Mouse (Mus musculus) CD4-positive, CD25-positive, alpha-beta regulatory T cell, adult 2 months (primary cell): ENCODE data around the gene Tmem223.

ENCODE experiments used
- DNase-seq: peaks from one replicate; pipeline ENCODE4 v3.0.0-alpha.2; 2012; ENCODE audit warnings: low read depth, low spot score

The Tmem223 gene

DNA sequence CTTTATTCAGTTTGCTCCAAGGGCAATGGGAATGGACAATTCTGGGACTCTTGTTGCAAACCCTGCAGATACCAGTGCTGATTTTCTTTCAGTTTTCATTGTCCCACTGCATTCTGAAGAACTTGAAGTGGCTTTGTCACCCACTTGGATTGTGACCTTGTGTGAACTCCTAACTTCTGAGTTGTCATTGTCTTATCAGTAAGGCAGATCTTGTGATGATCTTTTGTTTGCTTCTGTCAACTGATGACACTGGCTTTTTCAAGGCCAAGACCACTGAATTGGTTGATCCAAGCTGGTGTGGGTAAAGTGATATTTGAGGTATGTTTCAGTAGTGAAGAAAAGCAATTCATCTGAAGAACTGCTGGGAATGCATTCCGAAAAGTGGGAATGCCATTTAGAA, 25.4 kb upstream of the Tmem223 start:
- DNase-seq = no peak

DNA sequence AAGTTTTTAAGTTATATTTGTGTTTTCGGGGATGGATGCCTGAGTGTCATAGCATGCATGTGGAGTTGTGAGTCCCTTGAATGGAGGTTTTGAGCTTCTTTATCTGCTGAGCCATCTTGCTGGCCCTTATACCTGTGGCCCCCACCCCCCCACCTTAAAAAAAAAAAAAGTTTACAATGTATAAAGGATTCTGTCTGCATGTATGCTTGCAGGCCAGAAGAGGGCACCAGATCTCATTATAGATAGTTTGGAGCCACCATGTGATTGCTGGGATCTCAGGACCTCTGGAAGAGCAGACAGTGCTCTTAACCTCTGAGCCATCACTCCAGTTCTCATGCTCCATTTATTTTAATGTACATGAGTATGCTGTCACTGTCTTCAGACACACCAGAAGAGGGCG, 23.4 kb upstream of the Tmem223 start:
- DNase-seq = peak; percentile 35

DNA sequence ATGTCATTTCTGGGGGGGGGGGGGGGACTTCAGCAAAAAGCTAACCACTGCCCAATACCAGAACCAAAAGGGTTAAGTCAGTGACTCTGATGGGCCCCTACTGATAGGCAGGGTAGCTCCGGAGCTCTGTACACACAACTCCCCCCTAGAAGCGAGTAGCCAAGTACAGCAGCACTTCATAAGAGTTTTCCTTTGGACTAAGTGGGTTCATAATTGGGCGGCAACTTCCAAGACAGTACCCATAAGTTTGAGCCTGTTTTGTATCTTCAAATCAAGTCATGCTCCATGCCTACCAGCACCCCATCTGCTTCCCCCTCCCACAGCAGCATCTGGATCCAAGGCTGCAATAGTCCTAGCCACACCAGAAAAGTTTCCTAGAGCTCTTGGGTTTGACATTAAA, 15.1 kb upstream of the Tmem223 start:
- no peak for DNase-seq

DNA sequence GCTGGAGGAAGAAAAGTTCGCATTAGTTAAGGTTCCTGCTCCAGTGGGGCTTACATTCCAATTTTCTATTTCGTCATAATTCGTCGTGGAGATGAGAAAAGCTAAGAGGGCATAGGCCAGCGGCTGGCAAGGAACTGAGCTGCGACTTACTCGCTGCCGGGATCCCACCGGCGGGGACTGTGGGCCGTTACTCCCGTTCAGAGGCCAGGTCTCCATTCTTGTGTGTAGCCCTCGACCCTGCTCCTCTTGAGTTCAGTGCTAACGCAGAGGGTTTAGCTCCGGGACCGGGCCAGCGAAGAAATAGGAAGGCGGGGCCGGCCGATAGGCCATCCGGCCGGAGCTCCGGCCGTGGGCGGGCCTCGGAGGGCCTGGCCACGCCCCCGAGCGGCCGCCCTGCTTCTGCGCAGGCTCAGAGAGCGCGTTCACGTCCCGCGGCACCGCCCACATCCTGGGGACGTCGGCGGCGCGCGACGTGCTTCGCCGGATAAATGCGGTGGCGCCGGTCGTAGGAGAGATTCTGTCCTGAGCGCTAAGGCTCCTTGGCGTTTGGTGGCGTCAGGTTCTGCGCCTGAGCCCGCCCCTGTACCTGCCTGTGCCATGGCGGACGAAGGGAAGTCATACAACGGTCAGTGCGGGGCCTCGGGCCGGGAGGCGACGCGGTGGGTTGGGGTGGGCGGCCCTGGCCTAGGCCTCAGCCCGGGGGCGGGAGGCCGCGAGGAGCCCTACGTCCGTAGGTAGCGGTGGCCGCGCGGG, 14.0 kb upstream of the Tmem223 start, which contains the start of gene Nxf1:
Gene Nxf1, plus strand, starts transcription at position 439 of the 753 bp plus-strand sequence.
- DNase-seq = peak; percentile 96

DNA sequence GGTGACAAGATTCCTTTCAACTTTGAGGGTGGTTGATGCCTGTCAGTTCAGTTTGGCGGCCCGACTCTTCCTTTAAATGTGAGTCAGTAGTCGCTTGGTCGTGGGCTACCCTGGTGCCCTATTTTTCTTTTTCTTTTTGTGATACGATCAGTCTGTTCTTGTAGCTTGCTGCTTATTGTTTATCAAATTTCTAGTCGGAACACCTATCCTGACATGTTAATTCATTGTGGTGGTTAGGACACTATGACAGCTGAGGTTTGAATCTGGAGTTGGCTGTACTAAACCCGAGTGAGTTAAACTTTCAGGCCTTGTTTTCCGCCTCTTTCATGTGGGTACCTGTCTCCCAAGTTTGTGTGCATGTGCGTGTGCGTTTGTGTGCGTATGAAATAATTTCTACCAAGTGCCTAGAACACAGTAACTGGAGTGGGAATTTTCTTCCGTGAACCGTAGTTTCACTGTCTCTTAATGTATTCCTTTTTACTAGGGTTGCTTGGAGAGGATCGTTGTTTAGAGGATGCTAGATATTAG, 13.3 kb upstream of the Tmem223 start:
- DNase-seq = peak; percentile 54

DNA sequence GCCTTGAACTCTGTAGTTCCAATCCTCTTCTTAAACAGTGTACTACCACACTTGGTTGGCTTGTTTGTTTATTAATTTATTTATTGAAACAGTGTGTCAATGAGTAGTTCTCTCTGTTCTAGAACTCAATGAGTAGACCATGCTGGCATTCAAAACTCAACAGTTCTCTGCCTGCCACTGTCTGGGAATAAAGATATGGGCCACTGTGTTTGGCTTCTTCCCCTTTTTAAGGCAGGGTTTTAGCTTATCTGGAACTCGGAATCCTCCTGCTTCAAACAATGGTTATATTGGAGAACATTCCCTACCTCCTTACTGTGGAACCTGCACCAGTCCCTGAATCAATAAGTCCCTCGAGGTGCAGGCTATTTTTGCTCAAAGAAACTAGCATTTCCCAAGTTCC, 11.9 kb upstream of the Tmem223 start:
- DNase-seq = no peak

DNA sequence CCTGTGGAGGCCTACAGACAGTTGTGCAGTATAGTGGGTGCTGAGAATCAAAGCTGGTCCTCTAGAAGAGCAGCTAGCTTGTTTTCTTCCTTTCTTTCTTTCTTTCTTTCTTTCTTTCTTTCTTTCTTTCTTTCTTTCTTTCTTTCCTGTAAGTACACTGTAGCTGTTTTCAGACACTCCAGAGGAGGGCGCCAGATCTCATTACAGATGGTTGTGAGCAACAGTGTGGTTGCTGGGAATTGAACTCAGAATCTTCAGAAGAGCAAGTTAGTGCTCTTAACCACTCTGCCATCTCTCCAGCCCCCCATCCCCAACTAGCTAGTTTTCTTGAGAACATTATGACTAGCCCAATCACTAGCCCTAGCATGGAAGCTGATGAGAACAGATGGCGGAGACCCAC, 10.0 kb upstream of the Tmem223 start:
- DNase-seq = peak; percentile 31

DNA sequence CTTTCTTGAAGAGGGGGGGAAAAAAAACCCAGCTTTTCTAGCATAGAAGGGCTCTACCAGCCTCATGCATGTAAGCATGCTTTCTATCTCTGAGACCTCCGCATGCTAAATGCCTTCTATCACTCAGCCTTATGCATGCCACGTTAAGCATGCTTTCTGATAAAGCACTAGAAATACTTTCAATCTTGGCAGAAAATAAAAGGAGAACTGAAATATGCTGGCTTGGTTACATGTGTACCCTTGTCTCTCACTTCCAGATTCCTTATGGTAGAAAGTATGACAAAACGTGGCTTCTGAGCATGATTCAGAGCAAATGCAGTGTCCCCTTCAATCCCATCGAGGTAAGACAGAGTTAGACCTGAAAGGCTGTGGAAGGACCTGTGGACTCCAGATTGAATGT, 7.5 kb upstream of the Tmem223 start:
- no peak for DNase-seq

DNA sequence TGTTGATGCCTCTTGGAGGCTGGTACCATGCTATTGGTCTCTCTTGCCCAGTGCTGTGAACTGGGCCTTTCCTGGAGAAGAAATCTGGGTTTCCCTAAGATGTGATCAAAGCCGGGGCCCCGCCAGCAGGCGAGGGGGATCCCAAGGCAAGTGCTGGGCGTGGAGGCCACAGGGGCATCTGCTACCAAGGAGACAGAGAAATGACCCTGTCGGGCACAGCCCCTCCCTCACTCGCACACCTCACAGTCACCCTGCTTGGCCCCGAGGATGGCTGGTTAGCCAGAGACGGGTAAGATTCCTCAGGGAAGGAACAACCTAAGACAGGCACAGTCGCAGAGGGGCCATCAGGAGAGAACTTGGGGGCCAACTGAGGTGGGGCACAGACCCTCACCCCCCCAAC, 5.2 kb upstream of the Tmem223 start:
- DNase-seq = no peak

DNA sequence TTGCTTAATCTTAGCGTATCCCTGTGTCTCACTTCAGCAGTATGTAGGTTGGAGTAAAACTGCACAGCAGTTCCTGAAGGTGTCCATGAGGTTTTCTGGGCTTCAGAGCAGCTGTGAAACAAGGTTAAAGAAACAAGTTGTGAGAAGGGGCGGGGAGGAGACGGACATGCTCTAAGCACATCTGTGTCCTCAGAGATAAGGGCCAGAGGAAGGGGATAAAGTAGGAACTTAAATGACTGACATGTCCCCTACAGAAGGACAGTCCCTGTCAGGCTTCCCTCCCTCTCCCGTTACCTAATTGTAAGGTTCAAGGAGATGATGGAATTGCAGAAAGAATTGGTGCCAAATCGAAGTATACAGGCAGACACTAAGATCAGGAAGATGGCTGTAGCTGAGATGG, 2.2 kb downstream of the Tmem223 start:
- DNase-seq = no peak

DNA sequence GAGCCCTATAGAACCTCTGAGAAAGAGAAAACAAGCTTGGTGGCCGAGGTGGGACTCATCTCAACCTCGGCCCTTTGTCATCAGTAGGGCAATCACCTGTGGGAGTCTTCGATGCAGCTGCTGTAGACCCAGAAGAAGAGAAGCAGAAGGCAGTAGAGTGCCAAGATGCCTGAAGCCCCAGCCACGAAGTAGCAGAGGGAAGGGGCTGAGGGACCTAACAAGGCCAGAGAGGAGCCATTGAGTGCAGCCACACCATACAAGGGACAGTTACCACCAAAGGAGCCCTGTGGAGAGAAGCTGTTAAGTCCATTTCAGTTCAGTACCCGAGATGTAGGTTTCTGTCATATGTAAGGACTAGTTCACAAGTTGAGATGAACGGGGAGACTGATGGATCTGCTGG, 2.6 kb downstream of the Tmem223 start:
- no peak for DNase-seq

DNA sequence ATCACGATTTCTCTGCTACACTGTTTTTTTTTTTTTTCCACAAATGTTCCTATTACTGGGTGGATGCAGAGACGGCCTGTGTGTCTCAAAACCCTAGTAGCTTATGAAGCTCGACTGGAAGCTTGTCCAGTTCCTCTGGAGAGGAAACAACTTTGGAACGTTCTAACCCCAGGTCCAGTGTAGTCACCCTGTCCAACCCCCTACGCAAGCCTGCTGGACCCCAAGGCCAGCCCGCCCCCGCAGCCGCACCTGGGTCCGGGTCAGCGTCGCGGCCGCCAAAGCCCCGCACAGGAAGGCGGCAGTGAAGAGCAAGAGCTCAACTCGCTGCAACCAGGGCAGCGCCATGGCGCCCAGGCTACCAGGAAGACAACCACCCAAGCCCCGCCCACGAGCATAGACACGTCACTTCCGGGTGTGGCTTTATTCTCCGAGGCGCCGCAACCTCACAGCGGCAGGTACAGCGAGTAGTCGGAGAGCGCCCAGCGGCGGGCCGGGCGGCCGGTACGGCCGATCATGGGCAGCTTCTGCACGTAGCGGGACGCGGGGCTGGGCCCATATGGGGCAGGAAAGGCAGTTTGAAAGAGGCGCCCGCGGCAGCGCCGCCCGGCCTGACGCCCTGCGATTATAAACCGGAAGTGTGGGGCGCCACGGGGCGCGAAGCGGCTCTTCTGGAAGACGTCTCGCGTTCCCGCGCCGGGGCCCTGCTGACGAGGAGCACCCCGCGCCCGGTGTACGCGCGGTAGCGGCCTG, 3.5 kb downstream of the Tmem223 start, which contains the start of gene Tmem179b:
Gene Tmem179b, minus strand, starts transcription at position 382 of the 750 bp plus-strand sequence.
- DNase-seq = peak; percentile 97

DNA sequence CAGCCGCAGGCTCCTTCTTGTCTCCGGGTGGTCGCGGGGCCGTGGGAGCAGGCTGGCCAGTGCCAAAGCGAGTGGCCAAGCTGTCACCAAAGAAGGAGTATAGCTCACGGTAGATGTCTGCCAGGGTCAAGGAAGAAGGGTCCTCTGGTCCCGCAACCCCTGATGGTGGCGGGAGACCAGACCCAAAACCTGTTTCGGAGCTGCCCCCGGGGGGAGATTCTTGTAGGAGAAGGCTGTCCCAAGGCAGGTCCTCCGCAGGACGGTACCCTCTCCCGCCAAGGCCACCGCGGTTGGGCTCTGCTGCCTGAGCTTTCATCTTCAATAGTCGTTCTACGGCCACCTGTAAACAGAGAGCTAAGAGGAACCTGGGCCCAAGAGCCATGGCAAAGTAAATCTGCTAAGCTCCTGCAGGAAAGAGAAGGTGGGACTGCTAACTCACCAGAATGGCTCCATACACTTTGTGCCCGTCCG, 4.2 kb downstream of the Tmem223 start:
- DNase-seq = peak; percentile 29

DNA sequence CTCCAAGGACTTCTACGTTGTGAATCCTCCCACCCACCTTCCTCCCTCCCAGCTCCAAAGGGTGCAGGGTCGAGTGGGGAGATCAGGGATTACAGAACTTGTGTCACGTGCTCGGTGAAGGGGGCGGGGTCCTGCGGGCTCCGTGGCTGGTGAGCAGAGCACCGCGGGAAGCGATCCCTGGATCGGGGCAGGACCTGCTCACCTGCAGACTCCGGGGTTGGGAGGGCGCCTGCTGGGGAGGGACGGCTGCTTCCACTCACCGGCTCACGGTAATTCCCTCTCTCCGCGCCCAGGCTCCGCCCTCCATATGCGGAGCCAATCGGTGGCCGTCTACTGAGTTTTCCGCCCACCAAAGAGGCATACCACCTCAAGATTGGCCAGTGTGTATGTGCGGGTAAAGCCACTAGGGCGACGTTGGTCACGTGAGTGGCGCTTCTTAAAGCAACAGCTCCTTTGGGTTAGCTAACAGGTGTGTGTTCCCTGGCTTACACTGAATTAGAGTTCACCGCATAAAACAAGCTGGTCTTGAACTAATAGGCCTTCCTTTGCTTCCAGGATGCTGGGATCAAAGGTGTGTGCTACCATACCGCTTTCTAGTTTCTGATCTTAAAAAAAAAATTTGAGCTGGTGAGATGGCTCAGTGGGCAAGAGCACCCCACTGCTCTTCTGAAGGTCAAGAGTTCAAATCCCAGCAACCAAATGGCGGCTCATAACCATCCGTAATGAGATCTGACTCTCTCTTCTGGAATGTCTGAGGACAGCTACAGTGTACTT, 15.4 kb downstream of the Tmem223 start, which contains the start of gene Taf6l:
Gene Taf6l, minus strand, starts transcription at position 410 of the 774 bp plus-strand sequence.
- peak; percentile 97 for DNase-seq

DNA sequence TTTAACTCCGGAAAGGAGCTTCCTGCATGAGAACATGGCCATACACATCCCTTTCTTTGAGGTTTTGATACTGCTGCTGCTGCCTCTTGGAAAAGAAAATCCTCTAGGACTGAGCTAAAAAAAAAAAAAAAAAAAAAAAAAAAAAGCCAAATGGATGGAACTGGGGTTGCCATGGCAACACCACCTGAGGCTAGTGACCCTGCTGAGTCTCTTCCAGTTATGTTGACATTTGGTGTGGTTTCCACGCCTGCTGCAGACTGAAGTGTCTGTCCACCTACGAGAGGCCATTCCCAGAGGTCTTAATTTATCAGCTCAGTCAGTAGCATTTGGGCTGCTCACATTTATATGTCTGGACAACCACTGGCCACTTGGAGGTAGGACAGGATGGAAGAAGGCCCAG, 17.7 kb downstream of the Tmem223 start:
- no peak for DNase-seq

DNA sequence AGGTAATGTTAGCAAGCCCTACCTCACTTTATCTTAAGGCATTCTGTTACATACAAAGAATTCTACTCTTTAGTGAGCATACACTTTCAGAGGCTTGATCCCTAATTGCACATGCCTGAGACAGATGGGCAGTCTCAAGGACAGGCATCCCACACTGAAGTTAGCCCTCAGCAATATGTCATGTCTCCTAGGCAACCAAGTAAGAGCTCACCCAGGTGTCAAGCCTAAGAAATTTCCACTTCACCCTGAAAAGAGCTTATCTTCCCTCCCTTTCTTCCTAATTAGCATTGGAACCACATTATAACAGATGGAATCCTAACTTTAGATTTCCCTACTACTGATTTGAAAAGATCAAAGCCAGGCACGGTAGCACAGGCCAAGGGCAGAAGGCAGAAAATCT, 18.4 kb downstream of the Tmem223 start:
- no peak for DNase-seq

DNA sequence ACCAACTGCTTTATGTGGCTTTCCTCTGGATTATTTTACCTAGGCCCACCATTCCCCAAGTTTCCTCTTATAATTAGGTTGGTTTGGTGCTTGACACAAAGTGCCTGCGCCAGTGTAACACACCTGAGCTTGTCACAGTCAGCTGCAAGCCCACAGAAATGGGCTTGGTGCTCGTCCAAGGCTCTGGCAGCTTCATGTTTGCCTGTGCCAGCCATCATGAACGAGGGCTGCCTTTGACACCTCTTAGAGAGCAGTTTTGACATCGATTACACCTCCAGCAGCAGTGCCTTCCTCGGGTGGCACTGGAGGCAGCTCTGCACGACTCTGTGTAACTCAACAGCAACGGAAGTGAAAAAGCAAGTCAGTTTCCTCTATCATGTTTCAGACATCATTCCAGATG, 19.4 kb downstream of the Tmem223 start:
- DNase-seq = no peak

DNA sequence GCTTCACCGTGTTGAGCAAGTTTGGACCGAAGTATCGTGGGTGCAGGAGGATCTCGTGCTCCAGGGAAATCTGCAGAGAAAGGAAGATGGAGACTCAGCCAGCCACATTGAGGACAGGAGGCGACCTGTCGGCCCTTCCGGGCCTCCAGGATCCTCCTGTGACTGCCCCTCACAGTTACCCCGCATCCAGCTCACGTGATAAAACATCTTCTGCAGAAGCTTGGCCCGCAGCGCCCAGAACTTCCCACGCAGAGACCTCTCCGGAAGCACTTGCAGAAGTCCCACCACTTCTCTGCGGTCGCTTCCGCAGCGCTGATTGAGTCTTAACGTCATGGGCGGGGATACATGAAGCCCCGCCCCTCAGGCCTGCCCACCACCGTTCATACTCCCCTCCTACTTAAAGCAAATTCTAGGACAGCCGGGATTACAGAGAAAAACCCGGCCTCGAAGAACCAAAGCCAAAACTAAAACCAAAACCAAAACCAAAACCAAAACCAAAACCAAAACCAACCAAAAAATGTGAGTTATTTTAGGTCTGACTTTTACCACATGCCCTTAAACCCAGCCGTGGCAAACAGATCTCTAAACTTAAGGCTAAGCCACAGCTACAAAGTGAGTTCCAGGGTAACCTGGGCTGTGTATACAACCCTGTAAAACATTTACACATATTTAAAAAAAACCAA, 27.6 kb downstream of the Tmem223 start, which contains the start of gene Polr2g:
Gene Polr2g, minus strand, starts transcription at position 314 of the 683 bp plus-strand sequence.
- peak; percentile 94 for DNase-seq

DNA sequence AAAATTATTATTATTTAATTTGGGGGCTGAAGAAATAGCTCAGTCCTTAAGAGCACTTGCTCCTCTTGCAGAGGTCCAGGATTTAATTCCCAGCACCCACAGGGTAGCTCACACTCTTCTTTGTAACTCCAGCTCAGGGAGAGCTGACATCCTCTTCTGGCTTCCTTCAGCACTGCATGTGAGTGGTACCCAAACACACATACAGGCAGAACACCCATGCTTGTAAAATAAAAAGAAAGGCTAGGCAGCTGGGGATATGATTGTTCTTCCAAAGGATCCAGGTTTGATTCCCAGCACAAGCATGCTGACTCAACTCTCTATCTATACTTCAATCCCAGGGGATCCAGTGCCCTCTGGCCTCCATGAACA, 28.1 kb downstream of the Tmem223 start:
- DNase-seq = peak; percentile 29

DNA sequence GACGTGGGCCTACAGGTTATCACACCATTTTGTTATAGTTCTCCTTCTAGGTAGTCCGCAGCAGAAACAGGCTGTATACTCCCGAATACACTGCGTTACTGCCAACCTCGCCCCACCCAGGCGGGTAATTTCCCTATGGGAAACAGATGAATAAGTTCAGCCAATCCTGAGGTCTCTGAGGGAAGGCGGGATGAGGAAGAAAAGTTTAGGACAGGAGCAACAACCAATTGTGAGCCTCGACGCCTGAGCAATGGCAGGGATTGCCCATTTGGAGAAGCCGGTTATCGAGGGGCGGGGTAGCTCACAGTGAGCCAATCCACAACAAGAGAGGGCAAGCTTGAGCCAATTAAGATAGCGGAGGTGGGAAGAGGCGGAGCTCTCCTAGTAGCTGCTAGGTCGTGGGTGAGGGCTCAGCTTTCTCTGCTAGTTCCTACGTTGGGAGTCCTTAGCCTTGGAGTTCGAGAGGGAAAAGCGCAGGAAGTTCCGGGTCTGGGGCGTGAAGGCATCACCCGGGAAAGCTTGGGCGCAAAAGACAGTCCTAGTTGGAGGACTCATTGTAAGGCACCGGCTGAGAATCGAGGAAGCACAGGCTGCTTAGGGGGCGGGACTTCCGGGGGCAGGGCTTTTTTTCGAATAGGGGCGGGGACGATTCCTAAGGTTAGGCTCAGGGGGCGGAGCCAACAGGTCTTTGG, 31.5 kb downstream of the Tmem223 start, which contains the start of gene Zbtb3:
Gene Zbtb3, plus strand, starts transcription at position 426 of the 692 bp plus-strand sequence.
- peak; percentile 96 for DNase-seq
